Mouse (Mus musculus): Measurements from ENCODE around the gene Zzz3. TPM values are rescaled to one million over a fixed set of nuclear protein-coding genes. Genes with fewer than 3 reads are reported as not detected.

Zzz3 gene
- total RNA-seq (2014; fragmentation: Nextera tagmentation) (66.1 and 66.2 TPM in 2 replicates), total RNA-seq (2017) (70.7 and 92.4 TPM in 2 replicates)

- peak; percentile 62 for ATAC-seq (replicated peaks; ENCODE audit: low FRiP score, low TSS enrichment, poor library complexity, severe bottlenecking)
Measured at GRCm38 (mm10) chr3:152395350-152396277, at the start of gene Zzz3. TSS of gene Zzz3 (plus strand) at chr3:152395473.

DNA sequence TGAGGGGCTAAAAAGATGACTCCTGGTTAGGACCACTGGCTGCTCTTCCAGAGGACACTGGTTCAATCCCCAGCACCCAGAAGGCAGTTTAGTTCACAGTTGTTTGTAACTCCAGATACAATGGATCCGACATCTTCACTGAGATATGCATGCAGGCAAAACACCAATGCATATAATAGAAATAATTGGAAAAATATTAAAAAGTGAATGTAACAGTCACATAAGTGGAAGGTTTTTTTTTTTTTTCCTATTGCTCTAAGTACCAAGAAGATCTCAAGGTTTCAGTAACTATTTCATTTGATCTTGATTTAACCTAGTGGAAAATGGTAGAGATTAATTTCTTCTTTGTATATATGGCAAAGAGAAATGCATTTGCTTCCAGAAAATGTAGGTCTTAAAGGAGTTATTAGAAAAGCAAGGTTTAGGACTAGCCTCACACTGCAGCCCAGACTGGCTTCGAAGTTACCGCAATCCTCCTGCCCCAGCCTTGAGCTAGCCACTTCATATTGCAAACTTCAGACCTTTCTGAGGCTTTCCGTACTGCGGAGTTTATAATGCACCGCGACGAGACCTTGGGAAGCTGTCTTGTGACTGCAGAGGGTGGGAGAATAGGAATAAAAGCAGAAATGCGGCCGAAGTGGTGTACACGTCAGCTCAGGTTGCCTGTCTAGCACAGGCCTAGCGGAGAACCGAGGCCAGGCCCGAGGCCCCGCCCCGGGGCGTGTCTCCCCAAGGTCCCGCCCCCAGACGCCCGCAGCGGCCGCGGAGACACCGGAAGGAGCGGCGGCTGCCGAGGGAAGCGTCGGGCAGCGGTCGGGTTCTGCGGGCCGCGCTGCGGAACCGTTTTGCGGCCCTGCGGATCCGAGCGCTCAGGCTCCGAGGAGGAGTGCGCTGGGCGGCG is 49.3 kb upstream of the Zzz3 start, which contains the start of gene Usp33:
Gene Usp33 (plus strand): TSS at position 747 of the 901 bp plus-strand sequence.
- ATAC-seq (replicated peaks; ENCODE audit: low FRiP score, low TSS enrichment, poor library complexity, severe bottlenecking), result peak; percentile 87

DNA sequence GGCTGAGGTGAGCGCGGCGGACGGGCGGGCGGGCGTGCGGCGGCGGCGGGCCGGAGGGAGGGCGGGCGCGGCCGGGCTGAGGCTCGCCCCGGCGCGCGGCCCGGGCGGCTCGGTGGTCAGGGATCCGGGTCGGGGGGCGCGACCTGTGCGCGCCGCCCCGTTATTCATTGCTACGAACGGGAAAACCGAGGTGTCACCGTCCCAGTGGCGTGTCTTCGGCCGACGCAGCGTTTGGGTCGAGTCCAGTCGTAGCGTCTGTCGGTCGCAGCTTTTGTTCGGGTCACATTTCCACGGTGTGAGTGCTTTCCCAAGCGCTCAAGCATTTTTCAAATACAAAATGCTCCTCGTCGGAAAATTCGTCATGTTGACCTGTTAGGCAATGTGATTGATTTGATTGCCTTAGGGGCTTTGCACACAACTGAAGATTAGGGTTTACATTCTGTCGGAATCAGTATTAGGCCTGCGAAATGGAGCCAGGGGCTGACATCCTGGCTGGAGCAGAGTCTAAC is 48.6 kb upstream of the Zzz3 start:
- ATAC-seq (replicated peaks; ENCODE audit: low FRiP score, low TSS enrichment, poor library complexity, severe bottlenecking), result 0 out of 2 replicates have a peak, but pooled peaks have one; percentile 6

- peak; percentile 47 for ATAC-seq (replicated peaks; ENCODE audit: low FRiP score, low TSS enrichment, poor library complexity, severe bottlenecking)
Measured at GRCm38 (mm10) chr3:152347227-152347626, 48.0 kb upstream of the Zzz3 start.

- ATAC-seq (replicated peaks; ENCODE audit: low FRiP score, low TSS enrichment, poor library complexity, severe bottlenecking), result no peak
Measured at GRCm38 (mm10) chr3:152348011-152348830, 47.1 kb upstream of the Zzz3 start.

DNA sequence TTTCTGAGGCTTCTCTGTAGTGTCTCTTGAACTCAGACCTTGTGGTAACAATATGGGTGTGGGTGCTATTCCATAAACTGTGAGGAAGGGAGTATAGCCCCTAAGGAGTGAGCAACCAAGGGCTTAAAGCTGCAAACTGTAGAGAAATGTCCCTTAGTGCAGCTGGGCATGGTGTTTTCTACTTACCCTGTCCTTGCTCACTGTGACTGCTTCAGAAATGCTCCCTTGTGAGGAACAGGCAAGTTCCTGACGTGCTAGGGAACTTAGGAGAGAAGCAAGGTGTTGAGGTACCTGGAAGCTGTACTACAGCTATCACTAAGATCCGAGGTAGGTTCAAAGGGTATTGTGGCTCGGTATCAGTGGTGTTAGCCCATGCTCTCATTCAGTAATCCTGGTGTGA is 44.8 kb upstream of the Zzz3 start:
- no peak for ATAC-seq (replicated peaks; ENCODE audit: low FRiP score, low TSS enrichment, poor library complexity, severe bottlenecking)

- ATAC-seq (replicated peaks; ENCODE audit: low FRiP score, low TSS enrichment, poor library complexity, severe bottlenecking), result no peak
Measured at GRCm38 (mm10) chr3:152350966-152351365, 44.3 kb upstream of the Zzz3 start.

DNA sequence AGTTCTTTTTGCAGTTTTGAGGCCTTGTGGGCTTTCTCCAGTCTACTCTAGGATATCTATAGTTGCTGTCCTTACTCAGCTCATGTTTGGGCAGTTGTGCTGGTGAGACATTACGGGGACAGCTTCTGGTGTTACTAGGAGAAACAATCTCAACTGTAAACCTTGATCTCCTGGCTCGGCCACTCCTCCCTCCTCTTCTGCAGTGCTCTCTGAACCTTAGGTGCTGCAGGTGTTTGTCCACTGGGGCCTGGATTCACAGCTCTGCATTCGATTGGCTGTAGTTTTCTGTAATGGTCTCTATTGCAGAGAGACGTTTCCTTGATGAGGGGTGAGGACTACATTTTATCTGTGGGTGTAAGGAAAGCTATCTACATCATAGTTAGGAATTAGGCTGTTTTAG is 43.0 kb upstream of the Zzz3 start:
- ATAC-seq (replicated peaks; ENCODE audit: low FRiP score, low TSS enrichment, poor library complexity, severe bottlenecking), result no peak

DNA sequence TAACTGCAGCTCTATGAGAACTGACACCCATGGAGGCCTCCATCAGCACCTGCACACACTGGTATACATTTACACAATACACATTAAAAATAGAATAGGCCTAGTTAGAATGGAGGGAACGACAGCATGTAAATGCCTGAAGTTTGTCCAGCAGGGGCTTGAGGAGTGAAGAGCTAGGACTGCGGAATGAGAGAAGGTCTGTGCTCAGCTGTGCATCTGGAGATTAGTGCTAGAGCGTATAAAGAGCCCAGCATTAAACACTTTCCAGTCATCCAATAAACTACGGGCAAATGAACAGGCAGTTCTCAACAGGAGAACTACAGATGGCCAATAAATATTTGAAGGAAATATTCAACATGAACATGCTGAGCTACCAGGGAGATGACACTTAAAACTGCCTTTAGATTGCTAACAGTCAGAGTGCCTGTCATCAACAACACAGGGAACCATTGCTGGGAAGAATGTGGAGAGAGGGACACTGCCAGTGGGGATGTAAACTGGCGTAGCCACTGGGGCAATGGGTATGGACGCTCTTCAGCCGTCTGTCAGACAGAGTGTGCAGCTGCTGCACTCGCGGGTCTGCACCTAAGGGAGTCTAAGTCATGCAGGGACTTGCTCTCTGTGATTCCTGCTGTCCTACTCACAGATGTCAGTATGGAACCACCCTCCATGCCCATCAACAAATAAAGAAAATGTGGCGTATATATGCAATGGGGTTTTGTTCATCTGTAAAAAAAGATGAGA is 41.7 kb upstream of the Zzz3 start:
- ATAC-seq (replicated peaks; ENCODE audit: low FRiP score, low TSS enrichment, poor library complexity, severe bottlenecking), result no peak

DNA sequence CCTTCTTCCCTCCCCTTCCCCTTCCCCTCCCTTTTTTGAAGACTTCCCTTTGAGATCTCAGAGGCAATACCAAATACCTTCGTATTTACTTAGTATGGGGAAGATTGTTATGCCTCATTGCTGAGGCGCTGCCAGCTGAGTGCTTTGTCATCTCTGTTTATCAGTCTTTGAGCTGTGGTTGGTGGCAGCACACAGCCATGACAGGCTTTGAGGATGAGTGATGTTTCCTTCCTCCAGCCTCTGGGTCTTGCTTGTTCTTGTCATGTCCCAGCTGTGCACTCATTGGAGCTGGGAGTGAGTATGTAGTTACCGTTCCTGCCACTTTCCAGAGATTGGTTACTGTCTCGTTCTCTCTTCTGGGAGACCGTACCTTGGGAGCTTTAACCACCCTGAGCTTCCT is 39.9 kb upstream of the Zzz3 start:
- ATAC-seq (replicated peaks; ENCODE audit: low FRiP score, low TSS enrichment, poor library complexity, severe bottlenecking), result peak; percentile 98

DNA sequence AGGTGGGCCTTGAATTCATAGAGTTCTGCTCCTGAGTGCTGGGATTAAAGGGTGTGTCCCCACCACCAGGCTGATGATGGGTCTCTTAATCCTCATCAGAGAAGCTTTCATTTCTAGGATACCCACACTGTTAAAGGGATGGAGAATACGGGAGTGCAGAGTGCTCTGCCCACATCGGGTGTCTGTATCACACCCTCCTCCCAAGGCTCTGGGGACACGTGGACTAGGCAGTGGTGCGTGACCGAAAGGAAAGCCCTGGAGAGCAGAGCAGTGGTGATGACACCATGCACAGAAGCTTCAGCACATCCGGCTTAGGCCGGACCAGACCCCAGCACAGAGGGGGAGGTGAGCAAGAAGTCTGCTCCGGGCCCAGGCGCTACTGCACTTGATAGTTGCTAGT is 38.5 kb upstream of the Zzz3 start:
- ATAC-seq (replicated peaks; ENCODE audit: low FRiP score, low TSS enrichment, poor library complexity, severe bottlenecking), result no peak

DNA sequence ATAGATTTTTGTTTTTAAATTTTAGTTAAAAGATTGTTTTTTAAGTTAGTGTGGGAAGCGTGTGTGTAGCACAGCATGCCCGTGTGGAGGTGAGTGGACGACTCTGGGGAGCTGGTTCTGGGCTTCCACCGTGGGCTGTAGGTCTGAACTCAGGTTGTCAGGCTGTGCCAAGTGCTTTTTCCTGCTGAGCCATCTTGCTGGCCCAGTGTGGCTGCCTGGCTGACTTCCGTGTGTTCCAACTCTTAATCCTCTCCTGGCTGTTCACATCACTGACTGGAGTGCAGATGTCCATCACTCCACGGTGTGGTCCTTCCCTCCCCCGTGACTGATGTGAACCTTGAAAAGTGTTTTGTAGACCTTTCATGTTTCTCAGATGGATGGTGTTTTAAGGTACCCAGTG is 36.1 kb upstream of the Zzz3 start:
- ATAC-seq (replicated peaks; ENCODE audit: low FRiP score, low TSS enrichment, poor library complexity, severe bottlenecking), result no peak

DNA sequence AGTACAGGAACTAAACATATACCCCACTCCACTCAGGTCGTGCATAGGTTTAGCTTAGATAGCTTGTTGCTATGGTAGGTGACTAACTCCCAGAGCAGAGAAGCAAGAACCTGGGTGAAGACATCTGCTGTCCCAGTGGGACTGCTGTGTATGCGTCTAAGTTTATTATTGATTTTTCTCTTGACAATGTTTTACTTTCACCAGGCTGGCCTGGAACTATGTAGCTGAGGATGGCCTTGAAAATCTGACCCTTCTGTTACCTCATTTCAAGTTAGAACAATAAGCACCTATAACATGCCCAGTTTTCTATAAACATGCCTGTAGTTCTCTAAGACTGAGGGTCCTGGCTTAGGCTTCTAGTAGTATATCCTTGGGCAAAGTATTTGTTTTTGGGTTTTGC is 31.1 kb upstream of the Zzz3 start:
- ATAC-seq (replicated peaks; ENCODE audit: low FRiP score, low TSS enrichment, poor library complexity, severe bottlenecking), result no peak

DNA sequence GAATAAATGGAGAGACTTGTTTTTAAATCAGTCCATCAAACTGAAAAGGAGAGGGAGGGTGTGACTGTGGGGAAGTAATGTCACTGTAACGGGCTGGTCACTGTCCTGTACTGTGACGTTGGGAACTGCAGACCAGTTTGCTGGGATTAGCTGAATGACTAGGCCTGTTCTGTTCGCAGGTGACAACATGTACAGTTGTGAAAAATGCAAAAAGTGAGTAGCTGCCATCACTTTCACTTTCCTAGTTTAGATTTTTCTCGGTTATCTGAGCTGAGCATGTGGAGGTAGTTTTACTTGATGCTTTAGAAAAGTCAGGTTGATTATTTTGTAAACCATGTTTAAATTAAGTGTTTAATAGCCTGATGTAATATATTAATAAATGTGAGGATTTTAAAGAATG is 19.2 kb upstream of the Zzz3 start:
- ATAC-seq (replicated peaks; ENCODE audit: low FRiP score, low TSS enrichment, poor library complexity, severe bottlenecking), result no peak

- no peak for ATAC-seq (replicated peaks; ENCODE audit: low FRiP score, low TSS enrichment, poor library complexity, severe bottlenecking)
Measured at GRCm38 (mm10) chr3:152384106-152384505, 11.2 kb upstream of the Zzz3 start.

- ATAC-seq (replicated peaks; ENCODE audit: low FRiP score, low TSS enrichment, poor library complexity, severe bottlenecking), result peak; percentile 78
Measured at GRCm38 (mm10) chr3:152396278-152396987, 1.2 kb downstream of the Zzz3 start.

DNA sequence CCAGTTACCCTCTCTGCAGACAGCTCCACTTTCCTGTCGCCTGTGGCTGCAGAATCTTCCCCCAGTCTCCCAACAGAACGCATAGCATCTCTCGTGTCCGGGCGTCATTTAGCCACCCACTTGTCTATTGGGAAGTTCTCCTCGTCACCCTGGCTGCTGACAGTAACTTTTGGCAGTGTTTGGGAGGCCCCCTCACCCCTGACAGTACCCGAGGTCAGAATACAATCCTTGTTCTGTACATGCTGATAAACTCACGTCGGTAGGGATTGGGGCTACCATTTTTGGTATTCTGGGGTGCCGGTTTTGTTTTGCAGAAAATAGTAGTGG is 1.7 kb downstream of the Zzz3 start:
- no peak for ATAC-seq (replicated peaks; ENCODE audit: low FRiP score, low TSS enrichment, poor library complexity, severe bottlenecking)

DNA sequence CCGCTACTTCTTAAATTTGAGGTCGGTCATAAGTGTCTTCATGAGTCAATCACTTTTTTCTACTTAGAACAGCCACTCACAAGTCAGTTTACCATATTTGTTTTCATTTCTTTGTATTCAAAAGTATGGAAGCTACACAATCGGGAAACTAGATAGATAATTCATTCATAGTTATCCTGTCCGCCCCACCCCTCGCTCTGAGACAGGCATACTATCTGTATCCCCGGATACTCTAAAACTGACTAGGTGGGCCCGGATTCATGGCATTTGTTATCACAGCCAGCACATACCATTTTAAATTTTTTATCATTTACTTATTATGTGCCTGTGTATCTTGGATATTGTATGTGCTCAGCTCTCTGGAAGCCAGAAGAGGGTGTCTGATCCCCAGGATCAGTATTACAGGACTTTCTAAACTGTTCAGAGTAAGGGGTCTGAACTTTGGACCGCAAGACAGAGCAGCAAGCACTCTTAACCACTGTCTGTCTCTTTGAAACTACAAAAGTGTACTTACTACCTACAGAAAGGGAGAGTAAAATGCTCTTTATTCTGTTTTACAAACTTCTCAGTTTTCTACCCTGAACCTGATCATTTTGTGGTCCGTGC is 2.2 kb downstream of the Zzz3 start:
- peak; percentile 49 for ATAC-seq (replicated peaks; ENCODE audit: low FRiP score, low TSS enrichment, poor library complexity, severe bottlenecking)
